In the genomic region with DNA sequence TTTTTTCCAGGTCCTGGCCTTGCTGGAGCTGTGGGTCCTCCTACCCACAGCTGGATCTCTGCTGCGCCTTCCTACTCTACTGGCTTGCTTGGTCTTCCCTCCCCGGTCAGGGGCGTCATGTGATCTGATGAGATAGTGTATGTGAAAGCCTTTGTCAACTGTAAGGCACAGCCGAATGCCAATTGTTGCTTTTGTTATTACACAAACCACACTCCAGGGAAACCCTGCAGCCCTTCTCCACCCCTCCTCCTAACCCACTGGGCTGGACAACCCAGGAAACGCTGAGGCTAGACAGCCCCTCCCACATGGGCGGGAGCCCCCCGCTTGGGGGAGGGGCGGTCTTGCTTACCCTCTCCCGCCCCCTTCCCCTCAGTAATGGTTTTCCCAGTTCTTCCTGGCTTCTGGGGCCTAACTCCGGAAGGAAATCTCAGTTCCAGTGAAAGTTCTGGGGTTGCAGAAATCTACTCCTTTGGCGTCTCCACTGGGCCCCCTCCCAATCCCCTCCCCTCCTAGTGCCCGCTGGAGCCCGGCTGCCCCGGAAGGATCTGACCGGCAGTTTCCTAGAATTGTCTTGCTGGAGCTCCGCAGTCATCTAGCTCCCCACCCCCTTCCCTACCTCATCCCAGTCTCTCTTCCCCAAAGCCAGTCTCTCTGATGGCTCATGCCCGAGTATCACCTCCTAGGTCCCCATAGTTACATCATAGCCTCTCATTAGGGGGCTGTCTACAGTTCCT, we compare ENCODE assay signal across 7 mouse cellular contexts. TPM values are rescaled to one million over a fixed set of nuclear protein-coding genes. Genes with fewer than 3 reads are reported as not detected.
DNase-seq lines count a peak whose midpoint lies in the region; ATAC-seq lines count a peak whose summit lies in the region.

No protein-coding gene starts in this region.

- peak; percentile 28 for ATAC-seq in inflammation-experienced regulatory T-cells, adult 6 months
- ATAC-seq in megakaryocyte, adult 5-6 weeks (ENCODE audit: poor library complexity, severe bottlenecking): peak; percentile 69

- peak; percentile 73 to 79 for DNase-seq in adrenal gland, adult 18-20 months (ENCODE audit: low spot score in 2 of 2)
- DNase-seq in embryo, embryonic 10 days (ENCODE audit: low spot score): peak; percentile 92
- DNase-seq in gastrocnemius, postnatal 36 days: peak; percentile 80 to 86
- peak; percentile 58 to 63 for DNase-seq in left cerebral cortex, adult 9 months (ENCODE audit: low spot score in 2 of 2)
- peak; percentile 64 for DNase-seq in right cerebral cortex, postnatal 25 days

- intact Hi-C loops in gastrocnemius, postnatal 36 days (cut with DNase I): no loop called here

RNA-seq across cellular contexts. Expression of gene Ints3, which starts 13.1 kb away (rescaled TPM):
- total RNA-seq in adrenal gland, adult 18-20 months (2021): 10 to 100 TPM; 71.1 to 98.9 TPM
- total RNA-seq in gastrocnemius, postnatal 36 days (2021): 10 to 100 TPM; 14.3 to 15.0 TPM
- 10 to 100 TPM; 15.6 to 18.0 (median 17.6) TPM for polyA plus RNA-seq in inflammation-experienced regulatory T-cells, adult 6 months (2017; shearing (Covaris generic))
- 13.7 and 14.7 TPM in 2 replicates for total RNA-seq in megakaryocyte, adult 5-6 weeks (2015)
- 14.9 and 20.5 TPM in 2 replicates for total RNA-seq in megakaryocyte, adult 5-6 weeks (2017)

RNA-seq across cellular contexts. Expression of gene Npr1, which starts 19.1 kb away (rescaled TPM):
- 100 to 1,000 TPM; 241 to 269 TPM for total RNA-seq in adrenal gland, adult 18-20 months (2021)
- 1 to 10 TPM; 5.7 to 6.1 TPM for total RNA-seq in gastrocnemius, postnatal 36 days (2021)
- not detected for polyA plus RNA-seq in inflammation-experienced regulatory T-cells, adult 6 months (2017; shearing (Covaris generic))
- not detected in 2 replicates for total RNA-seq in megakaryocyte, adult 5-6 weeks (2015)
- 0.08 TPM in 1 of 2 replicates, not detected in the other for total RNA-seq in megakaryocyte, adult 5-6 weeks (2017)

RNA-seq across cellular contexts. Expression of gene Ilf2, which starts 29.4 kb away (rescaled TPM):
- 10 to 100 TPM; 49.3 to 53.1 TPM for total RNA-seq in adrenal gland, adult 18-20 months (2021)
- 10 to 100 TPM; 23.8 to 25.4 TPM for total RNA-seq in gastrocnemius, postnatal 36 days (2021)
- polyA plus RNA-seq in inflammation-experienced regulatory T-cells, adult 6 months (2017; shearing (Covaris generic)): 100 to 1,000 TPM; 107 to 118 (median 118) TPM
- total RNA-seq in megakaryocyte, adult 5-6 weeks (2015): 51.8 and 57.3 TPM in 2 replicates
- total RNA-seq in megakaryocyte, adult 5-6 weeks (2017): 103 and 111 TPM in 2 replicates

RNA-seq across cellular contexts. Expression of gene Snapin, which starts 44.3 kb away (rescaled TPM):
- 10 to 100 TPM; 57.3 to 59.8 TPM for total RNA-seq in adrenal gland, adult 18-20 months (2021)
- total RNA-seq in gastrocnemius, postnatal 36 days (2021): 10 to 100 TPM; 58.8 to 68.7 TPM
- polyA plus RNA-seq in inflammation-experienced regulatory T-cells, adult 6 months (2017; shearing (Covaris generic)): 10 to 100 TPM; 53.6 to 73.0 (median 71.1) TPM
- total RNA-seq in megakaryocyte, adult 5-6 weeks (2015): 41.6 and 47.3 TPM in 2 replicates
- total RNA-seq in megakaryocyte, adult 5-6 weeks (2017): 40.9 and 49.5 TPM in 2 replicates

RNA-seq across cellular contexts. Expression of gene Slc27a3, which starts 56.8 kb away (rescaled TPM):
- 100 to 1,000 TPM; 102 to 110 TPM for total RNA-seq in adrenal gland, adult 18-20 months (2021)
- total RNA-seq in gastrocnemius, postnatal 36 days (2021): under 1 TPM; 0.59 to 0.91 TPM
- polyA plus RNA-seq in inflammation-experienced regulatory T-cells, adult 6 months (2017; shearing (Covaris generic)): under 1 TPM in 1 of 3 experiments, not detected in 2; 0.31 TPM
- 0.21 and 0.33 TPM in 2 replicates for total RNA-seq in megakaryocyte, adult 5-6 weeks (2015)
- 1.1 and 3.0 TPM in 2 replicates for total RNA-seq in megakaryocyte, adult 5-6 weeks (2017)

Comparison
In these comparisons a context has a peak if more than half of its experiments do, and no peak if none do; other contexts are left out.
1. Peak in every context shown above with its lines: DNase-seq and ATAC-seq.
2. RNA of gene Npr1, which starts 19.1 kb away (total RNA-seq): 241 to 269 TPM in adrenal gland, adult 18-20 months; 5.7 to 6.1 TPM in gastrocnemius, postnatal 36 days and 0.08 TPM in megakaryocyte, adult 5-6 weeks; every median in the first group is over 10 times any median in the second.